Mouse (Mus musculus) forebrain, embryonic 12.5 days (tissue): ENCODE data around the gene Rpl18a. TPM values are rescaled to one million over a fixed set of nuclear protein-coding genes. Genes with fewer than 3 reads are reported as not detected.
A peak's percentile ranks its signal among the peaks of the same experiment; 100 is the strongest.

ENCODE experiments used
- ATAC-seq: fragments of 200-750 bp; cut with Nextera tagmentation; 2 replicates; pipeline ENCODE4 v1.8.0; 2017; ENCODE audit warnings: moderate TSS enrichment; ENCODE audit not compliant: low FRiP score
- H3K27ac ChIP-seq: fragments of 300-500 bp; sonication (generic); 2 replicates; pipeline ENCODE4 v1.5.1; 2016; ENCODE audit warnings: mild to moderate bottlenecking
- H3K27me3 ChIP-seq: fragments of 300-500 bp; sonication (generic); 2 replicates; pipeline ENCODE4 v1.6.1; 2016; ENCODE audit warnings: mild to moderate bottlenecking
- H3K36me3 ChIP-seq: fragments of 300-500 bp; sonication (generic); replicated peaks from 2 replicates; pipeline ENCODE4 v1.6.1; 2016; ENCODE audit warnings: mild to moderate bottlenecking
- H3K4me1 ChIP-seq: fragments of 300-500 bp; sonication (generic); 2 replicates; pipeline ENCODE4 v1.6.1; 2016
- H3K4me2 ChIP-seq: fragments of 300-500 bp; sonication (generic); 2 replicates; pipeline ENCODE4 v1.6.1; 2016; ENCODE audit warnings: mild to moderate bottlenecking, moderate library complexity
- H3K4me3 ChIP-seq: fragments of 300-500 bp; sonication (generic); replicated peaks from 2 replicates; pipeline ENCODE4 v1.5.1; 2016; ENCODE audit warnings: mild to moderate bottlenecking
- H3K9ac ChIP-seq: fragments of 300-500 bp; sonication (generic); 2 replicates; pipeline ENCODE4 v1.6.1; 2016; ENCODE audit warnings: mild to moderate bottlenecking
- H3K9me3 ChIP-seq: fragments of 300-500 bp; sonication (generic); 2 replicates; pipeline ENCODE4 v1.6.1; 2016
- WGBS: fragments of 180-500 bp; shearing (Covaris S2); methylation state at CpG from one replicate; pipeline ENCODE4 v1.1.7; 2016; 5-methylcytosine and 5-hydroxymethylcytosine counted together
- polyA plus RNA-seq: library from polyadenylated mRNA; unstranded; fragments of >200 nt; fragmentation: Nextera tagmentation; extraction: Ambion mirVana; gene quantifications from 2 replicates; pipeline ENCODE4 v1.2.1, GENCODE M21; 2016

Rpl18a gene
- polyA plus RNA-seq, 1 experiment from 2014 or later = 2,770 TPM

- Histone ChIP-seq H3K9me3 (no peaks in the 10 kb centered on the region), H3K4me3 (peak within 1 kb of the TSS; percentile 31), H3K27me3 (peaks cover 62% of the 10 kb centered on the region), H3K9ac (peak within 1 kb of the TSS; percentile 42), H3K4me2 (peak within 1 kb of the TSS; percentile 43), H3K27ac (no peak within 1 kb of the TSS), H3K4me1 (peaks cover 28% of the 10 kb centered on the region), H3K36me3 (peaks cover 32% of the 10 kb centered on the region)
- no peak for ATAC-seq
- WGBS = 3% methylated on average over 80 of the region's 80 CpGs
Measured at GRCm38 (mm10) chr8:70892022-70892895, 5.0 kb downstream of the Rpl18a start, which contains the start of gene Slc5a5. Gene Slc5a5 (minus strand): TSS chr8:70892757.

DNA sequence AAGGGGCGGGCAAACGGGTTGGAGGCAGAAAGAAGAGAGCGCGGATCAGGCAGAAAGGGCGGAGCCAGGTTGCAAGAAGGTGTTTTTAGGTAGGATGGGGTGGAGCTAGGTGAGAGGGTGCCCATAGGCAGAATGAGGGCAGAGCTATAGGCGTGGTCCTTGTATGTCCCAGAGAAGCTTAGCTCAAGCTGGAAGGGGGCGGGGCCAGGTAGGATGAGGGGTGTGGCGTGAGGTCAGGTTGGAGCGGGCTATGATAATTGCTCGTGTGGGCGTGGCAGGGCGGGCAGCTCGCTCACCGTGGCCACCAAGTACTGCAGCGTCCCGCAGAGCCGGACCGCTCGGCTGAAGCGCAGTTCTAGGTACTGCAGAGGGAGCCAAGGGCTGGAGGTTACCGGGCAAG is 5.9 kb downstream of the Rpl18a start:
- Histone ChIP-seq H3K27me3 (peaks cover 66% of the 10 kb centered on the region), H3K27ac (no peak overlapping the region), H3K4me1 (peaks cover 26% of the 10 kb centered on the region), H3K36me3 (peaks cover 32% of the 10 kb centered on the region), H3K9ac (no peak overlapping the region), H3K4me2 (no peak overlapping the region), H3K9me3 (no peaks in the 10 kb centered on the region), H3K4me3 (no peak overlapping the region)
- ATAC-seq = no peak
- 3% methylated on average over 21 of the region's 21 CpGs for WGBS

DNA sequence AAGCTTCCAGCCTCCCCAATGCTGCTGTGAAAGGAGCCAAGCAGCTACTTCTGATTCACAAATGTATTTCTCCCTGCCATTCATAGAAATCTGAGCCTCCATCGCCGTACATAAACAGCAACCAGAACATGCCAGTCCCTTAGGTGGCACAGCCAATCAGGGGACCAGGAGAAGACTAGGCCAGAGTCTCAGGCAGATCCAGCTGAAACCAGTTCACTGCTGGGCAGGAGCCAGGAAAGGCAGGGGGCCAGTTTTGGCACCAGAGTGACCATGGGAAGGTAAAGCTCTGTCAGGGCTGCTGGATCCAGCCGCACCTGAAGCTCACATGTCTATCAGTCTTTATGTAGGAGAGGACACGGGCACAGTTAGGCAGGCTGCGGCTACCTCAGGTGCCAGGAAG is 6.6 kb downstream of the Rpl18a start:
- Histone ChIP-seq H3K4me3 (no peak overlapping the region), H3K9me3 (no peaks in the 10 kb centered on the region), H3K27me3 (peaks cover 73% of the 10 kb centered on the region), H3K4me1 (peaks cover 19% of the 10 kb centered on the region), H3K27ac (no peak overlapping the region), H3K4me2 (no peak overlapping the region), H3K36me3 (peaks cover 30% of the 10 kb centered on the region), H3K9ac (no peak overlapping the region)
- WGBS = 94% methylated on average over 5 of the region's 5 CpGs
- no peak for ATAC-seq

DNA sequence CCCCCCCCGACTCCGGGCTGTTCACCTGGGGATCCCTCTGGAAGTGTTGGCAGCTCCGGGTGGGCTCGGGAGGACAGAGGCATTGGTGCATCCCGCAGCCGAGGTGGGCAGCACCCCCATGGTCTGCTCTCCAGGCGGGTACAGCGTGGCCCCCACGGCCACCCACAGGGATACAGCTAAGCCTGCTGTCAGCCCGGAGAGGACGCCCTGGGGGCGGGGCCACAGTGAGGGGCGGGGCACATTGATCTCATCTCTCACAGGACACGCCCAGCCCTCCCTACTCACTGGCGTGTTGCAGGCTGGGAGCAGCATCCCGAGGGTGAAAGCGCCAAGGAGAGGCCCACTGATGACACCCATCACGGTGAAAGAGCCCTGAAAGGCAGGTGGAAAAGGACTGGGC is 9.5 kb downstream of the Rpl18a start:
- no peaks in the 10 kb centered on the region for H3K9me3 ChIP-seq
- peak overlapping the region; percentile 19 for H3K4me2 ChIP-seq
- no peak overlapping the region for H3K27ac ChIP-seq
- 0 out of 2 replicates have a peak, but pooled peaks cover under 1% of the 10 kb centered on the region for H3K36me3 ChIP-seq
- H3K27me3 ChIP-seq = peaks cover 56% of the 10 kb centered on the region
- WGBS = 9% methylated on average over 17 of the region's 18 CpGs
- H3K4me3 ChIP-seq = peak overlapping the region; percentile 6; the same call in 1 of the 2 replicates
- ATAC-seq = peak; percentile 37; the same call in 1 of the 2 replicates
- H3K4me1 ChIP-seq = peaks cover 15% of the 10 kb centered on the region
- no peak overlapping the region for H3K9ac ChIP-seq

- Histone ChIP-seq H3K36me3 (no peaks in the 10 kb centered on the region), H3K9ac (no peak overlapping the region), H3K4me1 (0 out of 2 replicates have a peak, but pooled peaks cover 5% of the 10 kb centered on the region), H3K4me2 (no peak overlapping the region), H3K27ac (no peak overlapping the region), H3K27me3 (peaks cover 36% of the 10 kb centered on the region), H3K9me3 (no peaks in the 10 kb centered on the region), H3K4me3 (no peak overlapping the region)
- WGBS = 20% methylated on average over 12 of the region's 12 CpGs
- ATAC-seq = no peak
Measured at GRCm38 (mm10) chr8:70885612-70886011, 11.6 kb downstream of the Rpl18a start.

GRCm38 (mm10) chr8:70884683-70885082 is 12.5 kb downstream of the Rpl18a start:
- Histone ChIP-seq H3K27me3 (peaks cover 26% of the 10 kb centered on the region), H3K9ac (no peak overlapping the region), H3K4me2 (no peak overlapping the region), H3K4me1 (peaks cover 14% of the 10 kb centered on the region), H3K9me3 (no peaks in the 10 kb centered on the region), H3K27ac (no peak overlapping the region), H3K4me3 (no peak overlapping the region), H3K36me3 (no peaks in the 10 kb centered on the region)
- 92% methylated on average over 10 of the region's 10 CpGs for WGBS
- no peak for ATAC-seq

DNA sequence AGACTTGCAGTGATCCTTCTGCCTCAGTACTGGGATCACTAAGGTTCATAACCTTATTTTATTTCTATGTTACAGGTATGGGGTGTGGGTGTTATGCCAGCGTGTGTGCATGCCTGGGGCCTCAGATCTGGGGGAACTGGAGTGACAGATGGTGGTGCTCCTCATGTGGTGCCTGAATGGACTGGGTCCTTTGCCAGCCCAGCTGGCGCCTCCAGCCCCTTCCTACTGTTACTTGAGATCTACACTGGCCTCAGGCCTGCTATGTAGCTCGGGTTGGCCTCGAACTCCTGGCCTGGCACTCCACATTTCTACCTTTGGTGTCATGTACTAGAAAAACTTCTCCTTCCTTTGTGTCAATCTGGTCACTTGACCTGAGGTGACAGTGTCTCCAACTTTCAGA is 13.0 kb downstream of the Rpl18a start:
- Histone ChIP-seq H3K4me2 (no peak overlapping the region), H3K27ac (no peak overlapping the region), H3K9me3 (no peaks in the 10 kb centered on the region), H3K9ac (no peak overlapping the region), H3K27me3 (peaks cover 21% of the 10 kb centered on the region), H3K4me3 (no peak overlapping the region), H3K4me1 (peaks cover 14% of the 10 kb centered on the region), H3K36me3 (no peaks in the 10 kb centered on the region)
- ATAC-seq = no peak
- WGBS = 85% methylated on average over 4 of the region's 4 CpGs

GRCm38 (mm10) chr8:70880546-70880945 is 16.7 kb downstream of the Rpl18a start:
- H3K4me3 ChIP-seq = no peak overlapping the region
- no peak for ATAC-seq
- WGBS = 34% methylated on average over 11 of the region's 11 CpGs
- H3K27ac ChIP-seq = no peak overlapping the region
- H3K27me3 ChIP-seq = peaks cover 3% of the 10 kb centered on the region; the same call in 1 of the 2 replicates
- peaks cover 8% of the 10 kb centered on the region for H3K4me1 ChIP-seq
- no peaks in the 10 kb centered on the region for H3K9me3 ChIP-seq
- H3K4me2 ChIP-seq = no peak overlapping the region
- H3K9ac ChIP-seq = 0 out of 2 replicates have a peak overlapping the region, but pooled peaks have one; percentile 2
- no peaks in the 10 kb centered on the region for H3K36me3 ChIP-seq

GRCm38 (mm10) chr8:70880126-70880525 is 17.1 kb downstream of the Rpl18a start:
- no peak overlapping the region for H3K27ac ChIP-seq
- ATAC-seq = no peak
- peaks cover 8% of the 10 kb centered on the region for H3K4me1 ChIP-seq
- H3K4me2 ChIP-seq = no peak overlapping the region
- no peaks in the 10 kb centered on the region for H3K9me3 ChIP-seq
- no peaks in the 10 kb centered on the region for H3K36me3 ChIP-seq
- 0 out of 2 replicates have a peak overlapping the region, but pooled peaks have one; percentile 2 for H3K9ac ChIP-seq
- H3K27me3 ChIP-seq = no peaks in the 10 kb centered on the region
- WGBS = 10% methylated on average over 4 of the region's 4 CpGs
- H3K4me3 ChIP-seq = no peak overlapping the region

GRCm38 (mm10) chr8:70879500-70879899 is 17.7 kb downstream of the Rpl18a start:
- ATAC-seq = no peak
- peaks cover 8% of the 10 kb centered on the region for H3K4me1 ChIP-seq
- H3K9ac ChIP-seq = no peak overlapping the region
- H3K27ac ChIP-seq = no peak overlapping the region
- no peaks in the 10 kb centered on the region for H3K27me3 ChIP-seq
- no peak overlapping the region for H3K4me3 ChIP-seq
- no peaks in the 10 kb centered on the region for H3K36me3 ChIP-seq
- no peaks in the 10 kb centered on the region for H3K9me3 ChIP-seq
- H3K4me2 ChIP-seq = no peak overlapping the region
- WGBS = 50% methylated on average over 4 of the region's 4 CpGs

GRCm38 (mm10) chr8:70878178-70878577 is 19.0 kb downstream of the Rpl18a start:
- WGBS = 63% methylated on average over 2 of the region's 2 CpGs
- H3K4me1 ChIP-seq = peaks cover 8% of the 10 kb centered on the region
- H3K4me2 ChIP-seq = no peak overlapping the region
- ATAC-seq = no peak
- H3K36me3 ChIP-seq = no peaks in the 10 kb centered on the region
- H3K9ac ChIP-seq = 0 out of 2 replicates have a peak overlapping the region, but pooled peaks have one; percentile 26
- H3K27ac ChIP-seq = no peak overlapping the region
- H3K4me3 ChIP-seq = no peak overlapping the region
- H3K27me3 ChIP-seq = no peaks in the 10 kb centered on the region
- no peaks in the 10 kb centered on the region for H3K9me3 ChIP-seq

DNA sequence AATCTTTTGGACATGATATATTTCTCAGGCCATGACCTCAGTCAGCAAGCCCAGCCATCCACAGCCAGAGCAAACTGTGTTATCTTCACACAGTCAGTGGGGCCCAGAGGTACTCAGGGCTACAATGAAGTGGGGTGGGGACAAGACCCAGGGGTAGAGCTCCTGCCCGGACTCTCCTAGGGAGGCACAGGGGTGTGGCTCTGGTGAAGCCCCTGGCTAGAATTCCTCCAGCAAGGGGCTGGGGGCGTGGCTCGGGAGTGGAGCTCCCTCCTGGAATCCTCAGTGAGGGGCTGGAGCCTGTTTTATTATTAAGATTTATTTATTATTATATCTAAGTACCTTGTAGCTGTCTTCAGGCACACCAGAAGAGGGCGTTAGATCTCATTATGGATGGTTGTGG is 20.8 kb downstream of the Rpl18a start:
- ATAC-seq = no peak
- H3K4me1 ChIP-seq = peaks cover 22% of the 10 kb centered on the region
- 73% methylated on average over 4 of the region's 4 CpGs for WGBS

More for the DNA sequence above, 20.8 kb downstream of the Rpl18a start:
- Histone ChIP-seq H3K27ac (no peak overlapping the region), H3K4me2 (no peak overlapping the region), H3K4me3 (no peak overlapping the region), H3K9ac (no peak overlapping the region), H3K36me3 (no peaks in the 10 kb centered on the region), H3K9me3 (no peaks in the 10 kb centered on the region), H3K27me3 (no peaks in the 10 kb centered on the region)
